Mouse (Mus musculus) E14TG2a.4 (cell line): ENCODE measurements at regions not wholly inside any gene's neighbourhood (a gene's known extent, or its start where the extent isn't known, plus 50 kb on each side); places are given as distances from the start of the nearest gene placed in this dataset.

ENCODE experiments used
- CTCF ChIP-seq: conservative IDR thresholded peaks from 2 replicates; pipeline ENCODE4 v1.5.1; 2014; ENCODE audit warnings: low read length
- NANOG ChIP-seq: IDR thresholded peaks from 2 replicates; pipeline ENCODE4 v1.6.1; 2014; ENCODE audit warnings: borderline replicate concordance, low read length, mixed read lengths

GRCm38 (mm10) chr7:135930091-135930490, 213.9 kb upstream of the Mki67 start:
- TF ChIP-seq CTCF = no peak
- TF ChIP-seq NANOG = no peak
